ENCODE assay signal across 8 mouse cellular contexts in the genomic region with DNA sequence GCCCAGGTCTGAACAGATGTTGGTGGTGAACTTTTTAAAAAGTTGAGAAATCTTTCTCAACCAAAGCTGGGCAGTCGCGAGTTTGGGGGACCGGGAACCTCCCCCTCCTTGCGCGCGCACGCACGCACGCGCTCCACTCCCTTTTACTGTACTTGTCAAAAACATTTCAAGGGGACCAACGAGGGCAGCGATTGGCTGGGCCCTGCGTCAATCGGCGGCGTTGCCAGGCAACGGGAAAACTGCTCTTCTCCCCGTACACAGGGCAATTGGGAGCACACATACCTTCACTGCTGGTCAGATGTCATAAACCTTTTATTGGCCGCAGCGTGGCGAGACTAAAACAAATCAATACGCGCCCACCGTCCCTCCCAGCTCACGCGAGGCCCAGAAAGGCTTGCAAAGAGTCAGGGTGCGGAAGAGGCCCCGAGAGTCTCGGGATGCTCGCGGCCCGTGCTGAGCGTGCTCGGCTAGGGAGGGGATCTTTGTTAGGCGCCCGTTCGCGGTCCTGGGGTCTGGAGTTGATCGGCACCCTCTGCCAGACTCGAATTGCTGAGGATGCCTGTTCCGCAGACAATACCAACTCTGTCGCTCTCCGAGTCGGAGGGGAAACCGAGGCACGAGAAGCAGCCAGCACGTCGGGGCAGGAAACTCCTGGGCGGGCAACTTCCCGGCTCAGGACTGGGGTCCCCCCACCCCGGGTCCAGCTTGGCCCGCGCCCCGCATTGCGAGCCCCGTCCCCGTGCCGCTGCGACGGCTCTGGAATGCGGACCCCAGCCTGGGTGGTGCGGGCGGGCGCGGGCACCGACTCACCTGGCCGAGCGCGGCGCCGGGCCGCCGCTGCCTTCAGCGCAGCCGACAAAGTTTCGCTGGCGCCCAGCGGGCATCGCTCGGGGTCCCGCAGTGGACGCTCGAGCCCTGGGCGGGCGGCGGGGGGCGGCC.
A peak's percentile ranks its signal among the peaks of the same experiment; 100 is the strongest.
DNase-seq lines count a peak whose midpoint lies in the region; ATAC-seq lines count a peak whose summit lies in the region.

No protein-coding gene starts in this region.

- no peaks in the 10 kb centered on the region for H3K9me3 ChIP-seq in hindbrain, embryonic 12.5 days (replicated peaks)

- H3K9ac ChIP-seq in hindbrain, embryonic 12.5 days = peak overlapping the region; percentile 89

- peak overlapping the region; percentile 70 for H3K4me2 ChIP-seq in hindbrain, embryonic 12.5 days (replicated peaks)

- DNase-seq in NIH3T3 (ENCODE audit: low read depth) = peak; percentile 100
- peak; percentile 100 for DNase-seq in cerebellum, postnatal 10 days
- peak; percentile 97 to 98 for DNase-seq in frontal cortex, postnatal 10 days (ENCODE audit: low spot score in 2 of 2)
- peak; percentile 99 for DNase-seq in layer of hippocampus, postnatal 14 days (ENCODE audit: low spot score in 2 of 2)
- peak; percentile 100 for DNase-seq in lung, postnatal 14 days
- peak; percentile 88 for DNase-seq in retina, adult 2 months (ENCODE audit: low read depth, low spot score)
- DNase-seq in thymus, postnatal 36 days = peak; percentile 99 to 100

- peak overlapping the region; percentile 95 for H3K27ac ChIP-seq in hindbrain, embryonic 12.5 days

- peak; percentile 86 for ATAC-seq in hindbrain, embryonic 12.5 days (ENCODE audit: low FRiP score)

- no peaks in the 10 kb centered on the region for H3K27me3 ChIP-seq in hindbrain, embryonic 12.5 days

- H3K4me1 ChIP-seq in hindbrain, embryonic 12.5 days = peaks cover 12% of the 10 kb centered on the region

- H3K36me3 ChIP-seq in hindbrain, embryonic 12.5 days = peaks cover 14% of the 10 kb centered on the region

- WGBS in hindbrain, embryonic 12.5 days = under 1% methylated on average over 82 of the region's 87 CpGs

- H3K4me3 ChIP-seq in hindbrain, embryonic 12.5 days = peak overlapping the region; percentile 91

Comparison
In these comparisons a context has a peak if more than half of its experiments do, and no peak if none do; other contexts are left out.
1. Peak in every context shown above with its lines: DNase-seq, ATAC-seq, H3K4me3 ChIP-seq and H3K27ac ChIP-seq.